Mouse (Mus musculus) liver, embryonic 14.5 days (tissue): ENCODE measurements around the gene Asah2. TPM values are rescaled to one million over a fixed set of nuclear protein-coding genes. Genes with fewer than 3 reads are reported as not detected.

ENCODE experiments used
- ATAC-seq: fragments of 200-750 bp; cut with Nextera tagmentation; 2 replicates; pipeline ENCODE4 v1.8.0; 2017; ENCODE audit warnings: moderate number of reproducible peaks, mild to moderate bottlenecking, moderate library complexity; ENCODE audit not compliant: insufficient read depth
- DNase-seq, 3 experiments: peaks; one replicate each; pipeline ENCODE4 v3.0.0-alpha.2; 2012 to 2013; ENCODE audit warnings: low read depth in 3 of 3, low spot score in 3 of 3
- H3K27ac ChIP-seq: fragments of 300-500 bp; sonication (generic); 2 replicates; pipeline ENCODE4 v1.5.1; 2014; ENCODE audit warnings: moderate library complexity, mild to moderate bottlenecking, control low read depth, inconsistent platforms
- H3K27me3 ChIP-seq: fragments of 300-500 bp; sonication (generic); 2 replicates; pipeline ENCODE4 v1.6.1; 2014; ENCODE audit warnings: mild to moderate bottlenecking, low read length, moderate library complexity; ENCODE audit not compliant: control insufficient read depth, insufficient read depth
- H3K36me3 ChIP-seq: fragments of 300-500 bp; sonication (generic); replicated peaks from 2 replicates; pipeline ENCODE4 v1.6.1; 2014; ENCODE audit warnings: low read depth; ENCODE audit not compliant: control insufficient read depth, insufficient read depth
- H3K4me1 ChIP-seq, 2 experiments: fragments of 200-500 bp in 1 of 2; fragments of 300-500 bp in 1 of 2; sonication (generic) in 1 of 2; replicated peaks; 2 replicates each; pipeline ENCODE4 v1.6.1; 2012 to 2014; ENCODE audit warnings: antibody characterized with exemption in 1 of 2, inconsistent platforms in 1 of 2, low read length in 1 of 2; ENCODE audit not compliant: control insufficient read depth in 2 of 2, insufficient read depth in 2 of 2
- H3K4me2 ChIP-seq: fragments of 300-500 bp; sonication (generic); 2 replicates; pipeline ENCODE4 v1.6.1; 2014; ENCODE audit warnings: low read depth, mild to moderate bottlenecking, control low read depth, moderate library complexity
- H3K4me3 ChIP-seq, 2 experiments: fragments of 200-500 bp in 1 of 2; fragments of 300-500 bp in 1 of 2; sonication (generic) in 1 of 2; 2 replicates each; pipeline ENCODE4 v1.5.1; 2012 to 2014; ENCODE audit warnings: low read depth in 2 of 2, low read length in 2 of 2, mild to moderate bottlenecking in 2 of 2, control low read depth in 1 of 2, inconsistent platforms in 1 of 2, moderate library complexity in 1 of 2; ENCODE audit not compliant: insufficient read depth in 1 of 2
- H3K9ac ChIP-seq: fragments of 300-500 bp; sonication (generic); replicated peaks from 2 replicates; pipeline ENCODE4 v1.6.1; 2014; ENCODE audit warnings: mild to moderate bottlenecking, control low read depth, moderate library complexity
- H3K9me3 ChIP-seq: fragments of 300-500 bp; sonication (generic); 2 replicates; pipeline ENCODE4 v1.6.1; 2016; ENCODE audit warnings: low read length, mixed read lengths; ENCODE audit not compliant: control insufficient read depth
- CTCF ChIP-seq: IDR thresholded peaks from 2 replicates; pipeline ENCODE4 v1.5.1; 2016; ENCODE audit warnings: antibody characterized with exemption, low read depth, control low read depth
- EP300 ChIP-seq: IDR thresholded peaks from 2 replicates; pipeline ENCODE4 v1.6.1; 2016; ENCODE audit warnings: antibody characterized with exemption, low read depth
- WGBS: fragments of 180-500 bp; shearing (Covaris S2); extraction: QIAGEN DNeasy Blood & Tissue Kit; methylation state at CpG from one replicate; pipeline ENCODE4 v1.1.7; 2014; ENCODE audit not compliant: insufficient replicate concordance; 5-methylcytosine and 5-hydroxymethylcytosine counted together
- polyA plus RNA-seq, 2 experiments: library from polyadenylated mRNA; depleted of rRNA in 1 of 2; stranded (reverse) in 1 of 2; unstranded in 1 of 2; fragments of >200 nt; fragmentation: Nextera tagmentation in 1 of 2; extraction: Ambion mirVana in 1 of 2; gene quantifications; 2 replicates each; pipeline versions ENCODE4 v1.2.1 to v1.2.3; 2012 to 2014

Asah2 gene
- polyA plus RNA-seq, 2 experiments, result 0.29 to 0.78 TPM

DNA sequence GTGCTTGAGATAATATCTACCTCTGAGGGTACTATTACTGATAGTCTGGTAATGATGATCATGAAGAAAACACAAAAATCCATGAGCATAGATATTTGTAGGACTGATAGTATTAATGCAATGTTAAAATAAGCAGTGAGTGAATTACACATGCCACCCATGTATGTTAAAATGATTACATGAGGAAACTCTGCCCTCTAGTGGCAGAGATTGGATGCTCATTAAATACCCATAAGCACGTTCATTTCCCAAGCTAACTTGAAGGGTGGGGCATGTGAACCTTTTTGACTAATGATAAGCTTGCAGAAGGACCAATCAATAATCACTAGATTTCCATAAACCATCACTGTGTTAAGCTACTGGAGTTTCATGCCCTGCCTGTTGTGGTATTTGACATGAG is 77.6 kb downstream of the Asah2 start:
- no peaks in the 10 kb centered on the region for H3K36me3 ChIP-seq
- H3K9ac ChIP-seq, result no peak overlapping the region
- H3K27me3 ChIP-seq, result no peaks in the 10 kb centered on the region
- ATAC-seq (no peak), DNase-seq (peak; percentile 37 to 44 (median 40))
- no peak overlapping the region for H3K27ac ChIP-seq
- no peaks in the 10 kb centered on the region for H3K9me3 ChIP-seq
- H3K4me2 ChIP-seq, result no peak overlapping the region
- TF ChIP-seq EP300, result no peak
- peak; percentile 71 for TF ChIP-seq CTCF
- WGBS, result 3% methylated on average over 1 of the region's 1 CpGs
- H3K4me3 ChIP-seq, result no peak overlapping the region
- H3K4me1 ChIP-seq, result no peaks in the 10 kb centered on the region

DNA sequence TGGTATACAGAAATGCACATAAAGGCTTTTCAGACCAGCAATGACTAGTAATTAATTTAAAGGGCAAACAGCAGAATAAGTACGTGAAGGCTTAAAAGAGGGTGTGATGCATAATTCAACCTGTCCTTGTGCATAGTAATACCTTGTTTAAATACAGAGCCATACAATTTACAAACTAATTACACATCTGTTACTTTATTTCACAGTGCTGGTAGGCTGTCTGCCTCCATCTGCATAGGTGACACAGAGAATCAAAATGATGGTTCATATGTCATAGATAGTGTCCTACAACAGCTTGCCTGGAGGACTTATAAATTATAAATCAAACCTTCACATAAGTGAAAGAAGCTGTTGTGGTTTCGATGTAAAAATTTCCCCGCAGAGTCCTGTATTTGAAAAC is 82.6 kb downstream of the Asah2 start:
- Histone ChIP-seq H3K4me1 (no peaks in the 10 kb centered on the region), H3K9me3 (no peaks in the 10 kb centered on the region), H3K36me3 (no peaks in the 10 kb centered on the region), H3K27me3 (no peaks in the 10 kb centered on the region), H3K9ac (no peak overlapping the region), H3K4me2 (no peak overlapping the region), H3K27ac (no peak overlapping the region), H3K4me3 (no peak overlapping the region)
- DNase-seq (no peak), ATAC-seq (no peak)
- 72% methylated on average over 3 of the region's 3 CpGs for WGBS
- no peak for TF ChIP-seq EP300
- TF ChIP-seq CTCF, result no peak

DNA sequence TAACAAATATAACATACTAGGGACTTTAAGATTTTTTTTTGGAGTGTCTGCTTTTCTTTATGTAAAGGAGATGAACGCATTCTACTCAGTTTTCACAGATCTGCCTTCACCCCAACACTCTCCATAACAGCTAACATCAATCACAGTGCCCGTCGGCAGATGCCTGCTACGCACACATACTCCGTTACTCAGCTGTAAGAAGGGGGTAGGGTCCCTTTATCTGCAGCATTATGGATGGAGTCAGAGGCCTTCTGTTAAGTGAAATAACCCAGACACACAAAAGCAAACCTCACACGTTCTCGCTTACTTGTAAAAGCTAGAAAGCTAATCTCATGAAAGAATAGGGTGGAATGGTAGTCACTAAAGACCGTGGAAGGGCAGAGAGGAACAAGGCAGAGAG is 88.3 kb downstream of the Asah2 start:
- no peaks in the 10 kb centered on the region for H3K9me3 ChIP-seq
- DNase-seq, result no peak
- H3K9ac ChIP-seq, result no peak overlapping the region
- no peak overlapping the region for H3K27ac ChIP-seq
- TF ChIP-seq EP300 (no peak), CTCF (no peak)
- H3K4me3 ChIP-seq, result no peak overlapping the region
- no peaks in the 10 kb centered on the region for H3K36me3 ChIP-seq
- no peak overlapping the region for H3K4me2 ChIP-seq
- WGBS, result 70% methylated on average over 8 of the region's 8 CpGs
- no peaks in the 10 kb centered on the region for H3K4me1 ChIP-seq
- ATAC-seq, result no peak
- H3K27me3 ChIP-seq, result no peaks in the 10 kb centered on the region

DNA sequence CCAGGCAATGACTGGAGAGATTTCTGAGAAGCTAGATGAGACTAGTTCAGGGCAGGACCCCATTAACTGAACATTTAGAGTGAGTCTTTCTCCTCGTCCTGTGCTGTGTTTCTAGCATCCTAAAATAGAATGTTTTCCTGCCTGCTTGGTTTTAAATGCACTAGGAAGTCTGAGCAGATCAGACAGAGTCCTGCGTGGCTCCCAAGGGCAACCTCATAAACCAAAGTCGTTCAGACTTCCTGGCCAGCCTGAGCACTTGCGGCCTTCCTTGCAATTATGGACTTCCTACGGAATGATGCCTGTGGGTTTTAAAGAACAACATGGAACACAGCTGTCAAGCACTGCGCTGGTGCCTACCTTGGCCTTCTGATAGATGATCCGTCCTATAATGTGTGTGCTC is 89.4 kb downstream of the Asah2 start:
- ATAC-seq (no peak), DNase-seq (no peak)
- no peak overlapping the region for H3K4me3 ChIP-seq
- TF ChIP-seq EP300 (no peak), CTCF (no peak)
- no peaks in the 10 kb centered on the region for H3K4me1 ChIP-seq
- no peaks in the 10 kb centered on the region for H3K27me3 ChIP-seq
- H3K9me3 ChIP-seq, result no peaks in the 10 kb centered on the region
- whole genome bisulfite sequencing, result 42% methylated on average over 7 of the region's 7 CpGs
- no peak overlapping the region for H3K9ac ChIP-seq
- H3K27ac ChIP-seq, result no peak overlapping the region
- no peaks in the 10 kb centered on the region for H3K36me3 ChIP-seq
- no peak overlapping the region for H3K4me2 ChIP-seq

DNA sequence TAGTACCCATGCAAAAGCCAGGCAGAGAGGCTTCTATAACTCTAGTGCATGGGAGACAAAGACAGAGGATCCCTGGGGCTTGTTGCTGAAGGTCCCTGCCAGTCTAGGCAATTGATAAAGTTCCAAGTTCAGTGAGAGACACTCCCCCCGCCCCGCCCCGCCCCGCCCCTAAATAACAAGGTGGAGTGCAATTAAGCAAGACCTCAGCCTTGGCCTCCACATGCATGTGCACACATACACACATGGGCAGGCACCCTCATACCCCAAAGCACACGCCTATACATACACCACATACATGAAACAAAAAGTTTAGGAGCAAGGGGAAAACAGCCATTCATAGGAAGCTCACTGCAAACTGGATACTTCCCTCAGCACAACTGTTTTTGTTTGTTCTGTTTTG is 90.0 kb downstream of the Asah2 start:
- H3K27me3 ChIP-seq, result no peaks in the 10 kb centered on the region
- ATAC-seq, result no peak
- H3K4me1 ChIP-seq, result no peaks in the 10 kb centered on the region
- H3K9ac ChIP-seq, result no peak overlapping the region
- no peak for TF ChIP-seq CTCF
- no peak for TF ChIP-seq EP300
- H3K36me3 ChIP-seq, result no peaks in the 10 kb centered on the region
- DNase-seq, result no peak
- WGBS, result 66% methylated on average over 5 of the region's 5 CpGs
- H3K4me3 ChIP-seq, result no peak overlapping the region
- H3K27ac ChIP-seq, result no peak overlapping the region
- H3K9me3 ChIP-seq, result no peaks in the 10 kb centered on the region
- H3K4me2 ChIP-seq, result no peak overlapping the region

DNA sequence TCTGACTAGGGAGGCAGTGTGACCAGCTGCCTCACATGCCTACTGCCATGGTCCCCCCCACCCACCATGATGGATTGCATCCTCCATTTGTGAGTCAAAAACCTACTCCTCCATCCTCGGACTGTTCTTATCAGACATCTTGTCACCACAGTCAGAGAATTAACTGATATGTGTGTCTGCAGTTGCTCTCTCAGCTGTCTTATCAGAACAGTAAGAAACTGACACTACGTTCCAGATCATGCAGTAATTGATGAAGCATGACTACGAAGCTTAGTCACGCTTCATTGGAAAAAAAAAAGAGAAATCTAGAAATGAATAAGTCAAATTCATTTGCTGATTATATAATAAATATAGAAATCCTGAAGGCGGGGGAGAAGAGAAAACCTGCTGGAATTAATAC is 105.4 kb downstream of the Asah2 start:
- Histone ChIP-seq H3K36me3 (no peaks in the 10 kb centered on the region), H3K9me3 (no peaks in the 10 kb centered on the region), H3K9ac (no peak overlapping the region), H3K4me2 (no peak overlapping the region), H3K27ac (no peak overlapping the region), H3K27me3 (no peaks in the 10 kb centered on the region), H3K4me1 (no peaks in the 10 kb centered on the region), H3K4me3 (no peak overlapping the region)
- no peak for DNase-seq
- no peak for ATAC-seq
- 41% methylated on average over 5 of the region's 5 CpGs for WGBS
- no peak for TF ChIP-seq CTCF
- TF ChIP-seq EP300, result no peak
